Mouse (Mus musculus) naive thymus-derived CD4-positive, alpha-beta T cell, adult 2 months (primary cell): ENCODE data around the gene Krtap20-2.
"Not testable (repeated sequence)": the region's sequence is repeated elsewhere in the genome, so short reads cannot be mapped to it uniquely, and the experiment has no call there.

Experiments used
- DNase-seq: peaks from one replicate; pipeline ENCODE4 v3.0.0-alpha.2; 2011; ENCODE audit warnings: low read depth

Krtap20-2 gene

GRCm38 (mm10) chr16:89205561-89205960 lies at the start of gene Krtap20-2:
Krtap20-2 (plus strand) TSS chr16:89205861.
- no peak for DNase-seq

GRCm38 (mm10) chr16:89157652-89158051 lies 48.0 kb upstream of the Krtap20-2 start, which contains the start of gene Gm9789:
Gm9789 (plus strand) TSS chr16:89157952.
- DNase-seq = no peak

- not testable (repeated sequence) for DNase-seq
Observed at GRCm38 (mm10) chr16:89169190-89169589, 36.5 kb upstream of the Krtap20-2 start, which contains the start of gene Gm7735. Gm7735 (plus strand) TSS chr16:89169490.

GRCm38 (mm10) chr16:89174435-89174834 lies 31.2 kb upstream of the Krtap20-2 start, which contains the start of gene 1110057P08Rik:
1110057P08Rik (plus strand) TSS chr16:89174735.
- no peak for DNase-seq

- DNase-seq = no peak
Observed at GRCm38 (mm10) chr16:89188621-89189020, 17.0 kb upstream of the Krtap20-2 start.
